Mouse (Mus musculus) lung, adult 2 months (tissue): Measurements from ENCODE around the gene Zdhhc19.

Source experiments
- CTCF ChIP-seq: fragments of 200-500 bp; IDR thresholded peaks from 2 replicates; pipeline ENCODE4 v1.5.1; 2011; ENCODE audit warnings: mild to moderate bottlenecking, low read length, control low read depth; ENCODE audit not compliant: insufficient read depth
- POLR2A ChIP-seq: fragments of 200-500 bp; IDR thresholded peaks from 2 replicates; pipeline ENCODE4 v1.6.1; 2011; ENCODE audit warnings: low read depth, mild to moderate bottlenecking, control low read depth, low read length, borderline replicate concordance; ENCODE audit errors: extremely low read depth

DNA sequence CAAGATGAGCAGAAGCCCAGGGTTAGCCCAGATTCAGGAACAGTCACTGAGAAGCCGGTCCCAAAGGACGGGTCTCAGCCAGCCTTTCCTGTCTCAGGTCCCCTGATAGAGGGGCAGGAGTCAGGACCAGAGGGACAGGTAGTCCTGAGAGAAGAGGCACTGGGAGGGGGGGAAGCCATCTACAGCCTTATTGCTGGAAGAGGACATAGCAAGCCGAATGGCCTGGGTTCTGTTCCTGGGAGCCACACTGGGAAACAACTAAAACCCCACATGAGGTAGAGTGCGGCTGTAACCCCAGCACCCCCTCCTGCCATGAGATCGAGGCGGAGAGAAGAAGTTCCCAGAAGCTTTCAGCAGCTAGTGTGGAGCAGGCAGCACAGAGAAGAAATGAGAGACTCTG lies 17.9 kb downstream of the Zdhhc19 start:
- no peak for TF ChIP-seq POLR2A
- TF ChIP-seq CTCF, result no peak
